Mouse (Mus musculus) urinary bladder, postnatal 25 days (tissue): Measurements from ENCODE around the gene Cmss1.

Source experiments
- DNase-seq: peaks from one replicate; pipeline ENCODE4 v3.0.0; 2022; ENCODE audit warnings: low spot score

The Cmss1 gene

DNA sequence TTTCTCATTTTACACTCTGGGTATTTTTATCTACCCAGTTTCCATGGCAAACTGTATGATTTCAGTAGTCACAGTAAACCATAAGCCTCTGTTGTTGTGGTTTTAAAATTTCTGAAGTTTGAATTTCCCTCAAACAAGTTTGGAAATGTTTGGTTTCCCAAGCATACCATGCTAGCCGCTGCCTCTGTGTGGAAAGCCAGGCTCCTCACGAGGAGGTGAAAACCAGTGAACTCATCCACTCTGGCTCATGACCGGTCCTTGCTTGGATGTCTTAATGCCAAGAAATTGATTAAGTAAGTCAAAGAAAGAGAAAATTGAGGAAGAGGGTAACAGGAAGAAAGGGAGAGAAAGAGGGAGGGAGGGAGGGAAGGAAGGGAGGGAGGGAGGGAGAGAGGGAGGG lies 48.4 kb downstream of the Cmss1 start:
- DNase-seq, result no peak

DNA sequence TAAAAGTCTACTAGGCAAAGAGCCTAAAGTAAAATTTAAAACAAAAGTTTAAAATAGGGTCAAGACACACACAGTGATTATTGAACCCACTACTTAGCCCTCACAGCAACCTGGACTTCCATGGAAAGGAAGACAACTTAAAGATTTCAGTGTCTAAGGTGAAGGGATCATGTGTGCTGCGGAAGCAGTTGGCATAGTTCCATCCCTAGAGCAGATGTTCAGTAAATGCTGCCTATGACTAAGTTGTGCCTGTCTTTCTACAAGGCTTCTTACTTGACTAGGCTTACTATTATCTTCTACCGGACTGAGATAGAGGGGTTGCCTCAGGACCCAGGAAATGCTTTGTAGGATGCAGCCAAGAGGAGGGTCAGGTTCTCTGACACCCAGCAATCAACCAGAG lies 50.4 kb downstream of the Cmss1 start:
- DNase-seq, result no peak

DNA sequence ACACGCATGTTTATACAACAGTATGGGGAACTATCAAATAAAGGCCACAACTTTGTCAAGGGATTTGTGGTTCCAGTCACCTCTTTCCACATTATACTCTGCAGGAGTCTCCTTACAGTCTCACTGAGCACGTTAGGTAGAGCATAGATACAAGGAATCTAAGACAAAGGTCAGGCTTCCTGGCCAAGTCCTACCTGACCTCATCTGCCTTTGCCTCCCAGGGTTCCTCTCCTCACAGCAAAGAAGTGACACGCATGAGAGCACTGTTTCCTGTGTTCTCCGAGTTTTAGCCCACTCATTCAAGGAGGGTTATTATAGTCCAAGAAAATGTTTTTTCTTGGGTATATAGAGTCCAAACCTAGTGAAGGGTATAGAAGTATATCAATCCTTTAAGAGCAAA lies 51.0 kb downstream of the Cmss1 start:
- no peak for DNase-seq

DNA sequence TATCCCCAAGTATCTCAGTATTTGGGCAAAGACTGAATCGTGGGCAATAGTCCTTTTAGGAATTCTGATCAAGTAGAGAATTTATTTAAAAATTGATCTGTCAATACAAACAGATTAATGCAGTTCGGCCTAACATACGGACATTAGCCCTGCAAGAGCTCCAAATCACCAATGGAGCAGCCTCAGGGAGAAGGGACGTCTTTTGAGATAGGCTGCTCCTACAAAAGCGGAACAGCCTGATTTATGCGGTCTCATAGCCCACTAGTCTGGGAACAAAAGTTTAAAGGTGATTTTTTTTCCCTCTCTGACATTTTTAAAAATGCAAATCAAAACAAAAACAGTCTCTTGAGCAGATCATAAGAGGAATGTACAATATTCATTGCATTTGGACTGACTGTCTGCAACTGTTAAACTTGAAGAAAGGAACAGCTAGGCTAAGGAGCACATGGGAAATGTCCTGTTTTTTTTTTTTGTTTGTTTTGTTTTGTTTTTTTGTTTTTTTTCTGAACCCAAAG lies 51.7 kb downstream of the Cmss1 start:
- DNase-seq, result no peak

DNA sequence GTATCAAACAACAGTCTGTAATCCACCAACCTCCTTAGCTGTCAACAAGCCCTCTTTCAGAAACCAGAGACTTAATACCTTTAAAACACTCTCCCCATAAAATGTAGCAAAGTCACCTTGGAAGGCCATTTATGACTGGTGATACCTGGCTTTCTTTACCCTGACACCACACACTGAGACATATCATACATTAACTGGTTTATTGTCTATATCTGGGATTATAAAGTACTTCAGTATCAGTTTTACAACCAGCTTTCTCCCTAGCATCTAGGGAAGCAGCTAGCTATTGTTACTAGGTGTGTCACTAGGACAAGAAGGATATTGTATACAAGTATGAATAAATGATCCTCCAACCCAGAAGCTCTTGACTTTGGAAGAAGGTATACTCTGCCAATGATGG lies 53.4 kb downstream of the Cmss1 start:
- no peak for DNase-seq

DNA sequence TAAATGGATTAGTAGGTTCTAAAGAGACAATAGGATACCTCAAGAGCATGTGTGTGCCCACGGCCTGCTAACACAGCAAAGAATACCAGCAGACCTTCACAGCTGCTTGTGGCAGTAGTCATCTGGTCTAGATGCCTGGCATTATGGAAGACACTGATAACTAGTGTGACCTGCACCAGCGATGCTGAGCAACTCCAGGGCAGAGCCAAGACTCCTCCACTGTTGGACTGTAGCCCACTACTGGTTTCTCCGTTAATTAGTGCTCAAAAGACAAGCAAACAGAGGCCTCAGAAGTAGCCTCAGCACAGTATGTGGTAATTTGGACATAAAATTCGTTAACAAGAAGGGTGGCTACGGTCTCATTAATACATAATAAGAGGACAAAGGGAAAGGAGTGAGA lies 54.0 kb downstream of the Cmss1 start:
- DNase-seq, result no peak

DNA sequence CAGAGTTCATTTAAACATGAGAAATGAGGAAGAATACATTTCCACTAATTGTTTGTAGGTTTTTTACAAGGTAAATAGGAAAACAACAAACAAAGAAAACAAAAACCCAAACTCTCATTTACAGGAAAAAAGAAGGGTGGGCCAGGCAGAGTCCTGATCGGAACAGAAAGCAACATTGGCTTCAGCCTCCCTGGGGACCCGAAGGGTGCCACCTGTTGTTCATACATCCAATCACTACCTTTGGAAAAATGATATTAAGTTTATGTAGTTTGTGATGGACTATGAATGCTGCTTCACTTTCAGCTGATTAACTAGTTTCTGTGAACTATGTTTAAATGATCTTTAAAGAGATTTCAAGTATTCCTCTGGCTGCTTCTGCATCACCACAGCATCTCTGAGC lies 55.0 kb downstream of the Cmss1 start:
- no peak for DNase-seq

DNA sequence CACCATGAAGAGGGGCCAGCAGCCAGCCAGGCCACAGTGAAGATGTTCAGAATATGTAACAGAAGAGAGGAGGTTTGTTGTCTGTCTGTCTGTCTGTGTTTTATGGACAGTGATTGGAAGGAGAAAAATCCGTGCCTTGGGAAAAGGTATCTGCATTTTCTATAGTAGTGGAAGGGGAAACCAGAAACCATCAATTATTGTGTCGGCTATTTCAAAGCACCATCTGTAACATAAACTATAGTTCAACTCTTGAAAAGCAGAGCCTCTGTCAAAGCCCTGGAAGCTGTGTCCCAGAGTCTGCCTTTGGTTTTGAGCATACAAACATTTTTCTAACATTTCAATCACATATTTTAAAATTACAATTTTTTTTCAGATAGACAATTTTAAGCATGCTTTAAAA lies 55.8 kb downstream of the Cmss1 start:
- no peak for DNase-seq

DNA sequence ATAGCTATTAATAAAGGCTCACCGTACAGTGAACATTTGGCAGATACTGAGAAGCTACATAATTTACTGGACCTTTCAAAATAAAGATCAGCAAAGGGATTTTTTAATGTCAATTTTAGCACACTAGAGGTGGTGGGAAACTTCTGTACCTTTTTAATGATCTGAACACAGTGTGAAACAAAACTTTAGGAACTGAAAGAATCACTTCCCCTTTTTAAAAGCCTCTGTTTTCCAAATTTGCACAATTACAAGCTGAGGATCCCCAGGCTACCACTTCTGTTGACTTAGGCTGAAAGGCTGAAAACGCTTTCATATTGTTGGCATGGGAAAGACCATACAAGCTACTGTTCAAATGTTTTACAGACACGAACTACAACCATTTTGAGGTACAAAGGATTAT lies 56.6 kb downstream of the Cmss1 start:
- no peak for DNase-seq

DNA sequence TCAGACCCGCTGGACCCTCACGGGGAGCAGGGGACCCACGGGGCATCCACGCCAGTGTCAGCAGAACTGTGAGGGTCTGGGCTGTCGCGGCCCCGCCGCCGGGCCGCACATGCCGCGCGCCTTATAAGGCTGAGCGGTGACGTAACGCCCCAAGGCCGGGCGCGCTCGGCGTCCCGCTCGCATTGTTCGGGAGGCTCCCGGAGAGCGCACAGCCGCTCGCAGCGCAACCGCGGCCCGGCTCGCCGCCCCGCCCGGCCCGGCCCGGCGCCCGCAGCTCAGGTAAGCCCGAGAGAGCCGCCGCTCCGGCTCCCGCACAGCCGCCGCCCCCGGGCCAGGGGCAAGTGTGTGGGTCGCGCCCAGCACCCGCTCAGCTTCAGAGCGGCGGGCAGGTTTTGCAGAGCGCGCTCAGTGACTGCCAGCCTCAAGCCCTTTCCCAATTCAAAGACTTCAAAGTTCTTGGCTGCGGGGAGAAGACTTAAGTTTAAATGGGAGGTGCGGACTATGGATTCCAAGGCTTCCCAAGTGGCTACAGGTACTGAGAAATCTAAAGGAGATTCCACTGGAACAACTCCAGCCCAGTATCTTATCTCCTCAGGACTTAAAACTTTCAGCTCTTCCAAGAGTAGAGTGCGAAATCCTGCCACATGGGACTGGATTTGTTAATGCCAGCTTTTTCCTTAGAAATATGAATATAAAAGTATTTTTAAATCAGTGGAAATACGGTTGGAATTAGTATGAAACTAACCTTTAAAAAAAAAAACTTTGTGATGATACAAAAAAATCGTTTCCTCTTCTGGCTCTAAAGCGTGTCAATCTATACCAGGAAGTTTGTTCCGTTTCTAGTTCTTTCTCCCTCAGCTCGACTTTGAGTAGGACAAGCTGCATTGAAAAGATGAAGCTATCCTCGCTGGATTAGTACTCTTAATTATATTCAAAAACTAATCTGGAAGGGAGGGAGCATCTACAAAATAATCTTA lies 57.3 kb downstream of the Cmss1 start:
- DNase-seq, result peak; percentile 72

DNA sequence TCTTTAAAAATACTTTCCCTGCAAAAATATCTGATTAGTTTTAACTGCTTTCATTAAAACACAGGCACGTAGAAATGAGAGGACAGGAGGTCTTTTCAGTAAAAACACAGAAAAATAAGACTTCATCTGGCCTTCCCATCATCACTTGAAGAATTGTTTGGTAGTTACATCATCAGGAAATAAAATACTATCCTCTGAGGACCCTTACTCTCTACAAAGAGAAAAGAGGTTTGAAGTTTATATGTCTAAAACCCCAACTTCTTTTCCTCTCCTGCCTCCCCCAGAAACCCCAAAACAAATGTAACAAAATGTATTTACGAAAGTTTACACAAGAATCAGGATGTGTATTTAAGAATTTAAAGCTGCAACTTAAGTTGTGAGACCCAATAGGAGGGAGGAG lies 58.1 kb downstream of the Cmss1 start:
- DNase-seq, result no peak

DNA sequence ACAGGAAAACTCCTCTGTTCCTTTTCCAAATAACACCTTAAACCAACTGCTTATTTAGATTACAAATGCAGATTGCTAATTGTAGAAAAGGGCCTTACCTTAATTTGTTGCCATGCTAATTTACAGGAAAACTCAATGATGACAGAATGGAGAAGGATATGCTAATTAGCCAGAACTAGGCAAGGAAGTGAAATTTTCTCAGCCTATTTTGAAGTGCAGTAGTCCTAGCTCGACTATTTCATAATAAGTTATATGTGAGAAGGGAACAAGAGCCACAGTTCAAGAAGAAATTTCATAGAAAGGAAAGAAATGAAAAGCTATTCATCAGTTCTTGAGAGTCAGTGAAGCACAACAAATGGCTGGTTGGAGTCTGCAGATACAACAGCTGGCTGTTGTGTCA lies 60.3 kb downstream of the Cmss1 start:
- DNase-seq, result no peak

DNA sequence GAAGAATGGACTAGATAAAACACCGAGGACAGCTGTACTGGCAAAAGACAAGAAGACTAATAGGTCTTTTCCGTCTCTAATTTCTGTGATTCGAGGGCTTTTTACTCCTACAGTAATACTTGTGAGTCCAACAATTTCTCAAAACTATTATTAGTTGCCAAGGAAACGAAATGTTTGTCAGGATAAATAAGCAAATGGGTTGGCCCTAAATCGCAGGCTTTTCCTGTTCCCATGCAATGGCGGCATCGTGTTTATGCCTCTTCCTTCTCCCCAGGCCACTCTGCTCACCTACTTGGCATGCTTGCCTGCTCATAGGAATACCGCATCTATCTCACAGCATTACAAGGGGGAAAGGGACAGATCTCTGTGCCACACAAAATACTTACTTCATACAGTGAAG lies 62.2 kb downstream of the Cmss1 start:
- DNase-seq, result no peak

DNA sequence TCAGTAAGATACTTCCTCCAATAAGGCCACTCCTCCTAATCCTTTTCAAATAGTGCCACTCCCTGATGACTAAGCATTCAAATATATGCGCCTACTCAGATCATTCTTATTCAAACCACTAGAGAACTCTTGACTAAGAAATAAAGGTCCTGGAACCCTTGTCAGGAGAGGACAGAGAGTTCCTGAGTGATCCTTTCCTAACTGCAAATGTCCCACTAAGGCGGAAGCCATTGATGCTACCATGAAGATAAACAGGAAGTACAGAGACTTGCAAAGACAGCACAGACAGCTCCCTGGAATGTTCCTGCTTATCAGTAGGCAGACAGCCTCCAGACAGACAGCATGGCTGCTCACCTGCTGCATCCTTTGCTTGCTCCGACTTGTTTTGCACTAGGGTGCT lies 63.4 kb downstream of the Cmss1 start:
- no peak for DNase-seq

DNA sequence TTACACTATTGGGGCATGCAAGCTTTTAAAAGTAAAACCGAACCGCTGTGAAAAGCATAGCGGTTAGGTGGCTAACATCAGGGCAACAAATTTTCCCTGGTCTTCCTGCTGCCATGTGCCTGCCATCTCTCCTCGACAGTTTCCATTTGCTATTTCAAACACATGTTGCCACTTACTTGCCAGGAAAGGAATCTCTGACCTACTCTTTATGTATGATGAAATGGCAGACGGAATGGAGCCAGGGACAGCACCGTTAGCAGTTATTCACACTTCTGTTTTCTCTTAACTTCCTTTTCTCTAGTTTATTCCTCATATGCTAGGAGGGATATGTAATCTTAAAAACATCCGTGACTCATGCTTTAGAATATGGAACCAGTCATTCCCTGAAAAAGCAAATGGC lies 70.2 kb downstream of the Cmss1 start:
- DNase-seq, result no peak

DNA sequence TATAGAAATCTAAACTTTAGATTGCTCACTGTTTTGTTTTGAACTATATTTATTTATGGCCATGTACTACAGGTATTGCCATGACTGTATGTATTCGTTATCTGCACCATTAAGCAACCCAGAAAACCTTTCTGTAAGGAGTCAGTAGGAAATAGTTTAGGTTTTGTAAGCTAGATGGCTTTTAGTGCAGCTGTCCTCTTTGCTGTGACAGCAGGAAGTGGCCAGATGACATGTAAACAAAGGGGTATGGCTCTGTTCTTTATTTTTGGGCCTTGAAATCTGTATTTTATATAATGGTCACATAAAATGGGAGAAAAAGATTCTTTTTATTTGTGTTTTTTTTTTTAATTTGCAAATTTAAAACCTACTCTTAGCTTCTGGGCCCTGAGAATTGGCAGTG lies 71.9 kb downstream of the Cmss1 start:
- DNase-seq, result no peak

DNA sequence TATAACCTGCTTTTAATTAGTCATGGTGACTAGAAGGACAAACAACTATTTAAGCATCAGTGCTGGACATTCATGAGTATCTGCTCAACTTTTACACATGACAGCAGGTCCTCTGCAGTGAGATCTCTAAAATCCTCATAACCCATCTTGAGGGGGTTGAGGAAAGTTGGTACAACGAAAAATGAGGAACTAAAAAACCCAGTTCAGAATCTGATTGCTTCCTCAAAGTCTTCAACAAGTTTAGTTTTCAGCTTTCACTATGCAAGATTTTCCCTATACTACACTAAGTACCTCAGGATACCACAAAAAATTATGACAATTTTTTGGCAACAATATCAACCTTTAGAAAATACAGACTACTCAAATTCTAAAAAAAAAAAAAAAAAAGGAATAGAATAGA lies 72.3 kb downstream of the Cmss1 start:
- no peak for DNase-seq

DNA sequence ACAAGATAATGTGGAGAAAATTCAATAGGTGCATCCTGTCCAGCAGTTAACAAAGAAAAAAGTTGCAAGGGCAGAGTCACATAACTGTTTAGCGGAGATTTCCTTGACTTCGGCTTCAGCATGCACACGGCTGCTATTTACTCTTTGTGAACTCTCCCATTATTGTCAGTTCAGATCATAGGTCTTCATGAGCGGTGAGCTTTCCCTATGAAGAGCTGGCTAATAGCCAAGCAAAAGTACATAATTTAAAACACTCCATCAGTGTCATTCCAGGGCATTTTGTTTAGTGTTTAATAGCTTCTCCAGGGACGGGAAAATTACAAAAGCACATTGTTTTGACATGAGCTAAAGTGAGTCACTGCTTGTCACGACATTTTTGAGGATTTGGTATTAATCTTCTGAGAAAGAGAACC lies 74.6 kb downstream of the Cmss1 start:
- no peak for DNase-seq

DNA sequence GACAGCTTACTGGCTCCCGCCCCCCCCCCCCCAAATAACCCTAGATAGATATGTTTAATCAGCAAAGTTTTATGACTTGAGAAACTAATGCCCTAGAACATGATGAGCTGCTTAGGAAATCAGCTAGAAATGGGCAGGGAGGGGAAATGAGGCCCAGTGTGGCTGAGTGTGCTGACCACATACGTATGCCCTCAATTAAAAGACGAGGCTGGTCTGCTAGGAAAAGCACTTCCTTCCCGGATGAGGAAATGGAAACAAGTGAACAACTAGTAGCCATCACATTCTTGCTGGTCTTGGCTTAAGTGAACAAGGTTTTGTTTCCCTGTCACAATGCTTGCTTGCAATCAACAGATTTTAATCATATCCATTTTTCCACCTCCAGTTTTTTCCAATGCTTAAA lies 76.1 kb downstream of the Cmss1 start:
- DNase-seq, result no peak

DNA sequence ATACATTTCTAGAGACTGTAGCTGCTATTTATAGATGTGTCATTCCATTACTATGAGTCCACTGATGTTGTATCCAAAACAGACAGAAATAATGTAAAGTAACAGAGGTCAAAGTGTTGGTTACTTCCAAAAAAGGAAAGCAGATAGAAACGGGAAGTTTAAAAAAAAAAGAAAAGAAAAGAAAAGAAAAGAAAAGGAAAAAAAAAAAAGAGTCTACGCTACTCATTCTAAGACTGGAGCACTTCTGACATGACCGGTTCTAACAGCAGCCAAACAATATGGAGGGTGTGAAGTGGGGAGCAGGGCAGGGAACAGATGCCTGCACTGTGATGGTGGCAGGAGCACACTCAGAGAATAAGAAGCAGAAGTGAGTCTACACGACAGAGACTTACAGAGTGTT lies 78.2 kb downstream of the Cmss1 start:
- DNase-seq, result no peak

DNA sequence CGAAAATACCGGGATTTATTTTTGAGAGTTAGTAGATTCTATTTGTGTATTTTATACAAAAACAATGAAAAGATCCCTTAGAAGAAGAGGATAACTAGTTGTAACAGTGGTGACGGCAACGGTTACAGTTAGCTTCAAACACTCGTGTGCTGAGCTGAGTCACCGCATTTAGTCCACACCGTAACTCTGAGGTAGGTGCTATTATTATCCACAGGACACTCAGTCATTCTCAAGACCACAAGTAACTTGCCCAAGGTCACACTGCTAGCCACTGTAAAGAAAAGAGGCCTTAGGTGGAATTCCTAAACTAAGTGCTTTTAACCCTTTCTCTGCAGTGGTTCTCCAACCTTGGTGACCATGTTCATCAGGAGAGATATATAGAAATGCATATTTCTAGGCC lies 79.8 kb downstream of the Cmss1 start:
- DNase-seq, result no peak

DNA sequence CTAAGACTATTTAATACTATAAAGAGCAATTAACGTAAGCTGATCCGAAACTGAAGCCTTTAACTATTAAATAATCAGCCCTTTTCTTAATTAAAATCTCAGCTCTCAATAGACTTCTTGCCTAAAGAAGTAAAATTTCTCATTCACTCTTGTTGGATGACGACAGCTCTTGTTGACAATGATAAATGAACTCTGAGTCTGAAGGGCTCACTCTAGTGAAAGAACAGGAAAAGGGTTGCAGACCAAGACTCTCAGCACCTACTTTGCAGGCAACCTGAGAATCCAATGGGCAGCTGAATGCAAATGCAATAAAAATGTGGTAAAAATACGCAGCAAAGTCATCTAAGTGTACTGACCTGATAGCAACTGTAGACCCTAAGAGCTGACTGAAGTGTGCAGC lies 81.2 kb downstream of the Cmss1 start:
- no peak for DNase-seq

DNA sequence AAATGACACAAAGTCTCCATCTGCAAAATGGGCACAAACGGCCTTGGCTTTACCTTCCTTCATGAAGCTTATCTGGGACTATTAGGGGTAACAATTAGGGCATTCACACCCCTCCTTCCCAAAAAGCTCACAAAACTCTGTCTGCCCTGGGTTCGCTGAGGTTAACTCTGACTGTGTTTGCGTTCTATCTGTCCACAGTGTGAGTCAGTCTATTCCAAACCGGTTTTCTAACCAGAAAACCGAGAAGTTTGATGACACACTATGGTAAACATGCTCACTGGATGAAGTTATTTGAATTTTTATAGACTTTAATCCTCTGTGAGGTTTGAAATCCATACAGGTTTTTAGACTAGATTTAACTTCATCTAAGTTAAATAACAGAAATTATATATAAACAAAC lies 81.6 kb downstream of the Cmss1 start:
- no peak for DNase-seq

DNA sequence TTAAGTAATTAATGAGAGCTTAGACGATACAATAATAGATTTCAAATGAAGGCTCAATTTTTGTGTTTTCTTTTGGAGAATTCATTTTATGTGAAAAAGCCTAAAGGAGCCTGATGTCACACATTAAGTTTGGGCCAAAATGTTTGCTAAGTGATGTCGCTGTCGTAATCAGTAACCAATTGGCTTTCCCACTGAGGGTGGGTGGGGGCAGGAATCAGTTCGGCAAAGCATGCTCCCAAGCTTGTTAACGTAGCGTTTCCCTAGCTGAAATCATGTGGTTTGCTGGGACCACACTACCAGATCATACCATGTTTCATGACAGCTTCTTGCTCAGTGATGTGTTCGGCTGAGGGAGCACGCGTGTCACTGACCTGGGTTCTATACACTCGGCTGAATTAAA lies 91.0 kb downstream of the Cmss1 start:
- DNase-seq, result no peak
